Mouse (Mus musculus) cerebellum, postnatal 14 days (tissue): Measurements from ENCODE around the gene Pus7.

ENCODE experiments used
- DNase-seq, 2 experiments: peaks; one replicate each; pipeline ENCODE4 v3.0.0; 2021; ENCODE audit warnings: mixed read lengths in 2 of 2

Pus7 gene

DNA sequence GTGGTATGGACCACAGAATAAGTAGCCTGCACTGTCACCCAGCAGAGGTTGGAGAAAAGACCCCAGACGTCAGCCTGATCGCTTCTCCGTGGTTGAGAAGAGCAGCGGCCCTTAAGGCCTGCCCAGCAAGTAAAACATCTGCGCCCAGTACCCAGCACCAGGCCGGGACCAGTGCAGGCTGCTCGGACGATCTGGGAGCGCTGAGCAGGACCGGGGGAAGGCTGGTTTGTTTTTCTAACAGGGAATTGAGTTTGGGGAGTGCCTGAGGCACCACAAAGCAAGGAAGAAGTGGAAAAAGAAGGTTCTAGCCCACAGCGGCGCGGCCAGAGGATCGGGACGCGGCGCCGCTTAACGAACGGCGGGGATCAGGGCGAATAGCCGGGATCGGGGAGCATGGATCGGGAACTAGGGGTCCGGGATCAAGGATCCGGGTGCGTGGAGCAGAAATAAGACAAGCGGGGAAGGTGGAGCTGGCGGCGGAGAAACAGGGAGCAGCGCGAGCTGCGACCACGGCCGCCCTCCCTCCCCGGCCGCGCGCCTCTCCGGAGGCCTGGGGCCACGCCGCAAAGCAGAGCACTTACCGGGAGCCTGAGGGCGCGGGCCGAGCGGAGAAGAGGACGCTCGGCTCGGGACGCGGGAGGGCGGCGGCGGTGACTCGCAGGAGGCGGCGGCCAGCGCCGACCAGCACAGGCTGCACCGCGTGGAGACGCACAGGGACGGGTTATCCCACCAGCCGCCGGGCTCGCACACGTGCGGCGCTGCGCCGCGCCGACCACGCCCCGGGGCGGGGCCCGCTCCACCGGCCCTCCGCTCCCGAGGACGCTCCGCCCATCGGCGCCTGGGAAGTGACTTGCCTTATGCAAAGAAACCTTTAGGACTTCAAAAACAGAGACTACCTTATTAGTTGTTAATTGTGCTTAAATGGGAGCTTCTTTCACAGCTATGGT is at the start of gene Pus7:
TSS of gene Pus7 (minus strand) at position 781 of the 947 bp plus-strand sequence.
- peak; percentile 86 to 89 for DNase-seq

DNA sequence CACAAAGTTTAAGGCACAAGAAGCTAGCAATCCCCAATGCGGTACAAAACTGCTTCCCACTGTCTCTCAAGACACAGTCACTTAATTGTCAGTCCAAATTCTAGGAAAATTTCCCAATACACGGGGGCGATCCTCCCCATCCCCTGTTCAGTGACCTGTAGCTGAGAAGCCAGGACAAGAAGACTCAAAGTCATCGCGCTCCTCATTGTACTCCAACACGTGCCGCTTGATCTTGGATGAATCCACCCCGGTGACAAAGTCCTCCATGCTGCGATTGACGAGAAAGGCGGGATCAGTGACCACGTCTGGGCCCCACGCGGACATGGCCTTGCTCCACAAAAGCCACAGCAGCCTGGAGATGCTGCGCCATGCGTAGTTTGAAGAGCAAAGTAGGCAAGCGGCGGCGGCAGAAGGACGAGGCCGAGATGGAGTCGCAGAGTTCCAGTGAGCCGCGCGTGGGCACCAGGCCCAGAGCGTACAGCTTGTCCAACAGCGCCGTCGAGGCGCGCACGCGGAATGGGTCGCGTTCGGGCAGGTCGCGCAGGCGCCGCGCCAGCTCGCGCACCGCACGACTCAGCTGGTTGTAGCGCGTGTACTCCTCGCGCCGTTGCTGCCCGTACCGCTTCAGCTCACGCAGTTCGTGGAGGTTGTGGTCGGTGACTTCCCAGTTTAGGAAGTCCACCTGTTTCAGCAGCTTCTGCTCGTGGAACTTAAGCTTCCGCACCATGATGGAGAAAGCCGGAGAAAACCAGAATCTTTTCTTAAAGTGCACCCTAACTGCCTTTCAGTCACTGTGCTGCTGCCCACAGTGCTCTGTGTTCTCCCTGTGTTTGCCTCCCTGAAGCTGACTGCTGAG is 47.6 kb upstream of the Pus7 start:
- DNase-seq = peak; percentile 73 to 86

DNA sequence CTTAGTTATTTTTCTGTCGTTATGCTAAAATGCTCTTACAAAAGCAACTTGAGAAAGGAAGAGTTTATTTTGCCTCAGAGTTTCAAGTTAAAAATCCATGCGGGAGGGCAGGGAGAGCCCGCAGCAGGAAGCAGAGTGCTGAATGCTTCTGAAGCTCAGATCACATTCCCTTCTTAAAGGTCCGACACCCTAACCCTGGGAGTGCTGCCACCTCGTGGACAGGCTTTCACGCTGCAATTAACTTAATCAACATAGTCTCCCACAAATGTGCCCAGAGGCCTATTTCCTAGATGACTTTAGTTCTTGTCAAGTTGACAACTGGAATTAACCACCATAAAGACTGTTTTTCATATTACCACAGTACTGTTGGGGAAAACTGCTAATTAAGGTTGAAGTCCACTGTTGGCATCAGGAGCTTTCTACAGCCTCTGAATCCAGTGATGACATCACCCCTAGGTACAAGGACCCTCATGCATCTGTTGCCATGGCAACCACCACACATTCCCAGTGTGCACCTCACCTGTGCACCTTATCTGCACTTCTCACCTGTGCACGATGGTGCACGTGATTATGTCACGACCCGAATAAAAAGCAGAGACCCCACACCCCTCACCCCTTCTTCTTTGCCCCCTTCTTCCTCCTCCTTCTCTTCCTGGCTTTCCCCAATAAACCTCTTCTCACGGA is 43.0 kb upstream of the Pus7 start:
- DNase-seq = peak; percentile 72 to 80

DNA sequence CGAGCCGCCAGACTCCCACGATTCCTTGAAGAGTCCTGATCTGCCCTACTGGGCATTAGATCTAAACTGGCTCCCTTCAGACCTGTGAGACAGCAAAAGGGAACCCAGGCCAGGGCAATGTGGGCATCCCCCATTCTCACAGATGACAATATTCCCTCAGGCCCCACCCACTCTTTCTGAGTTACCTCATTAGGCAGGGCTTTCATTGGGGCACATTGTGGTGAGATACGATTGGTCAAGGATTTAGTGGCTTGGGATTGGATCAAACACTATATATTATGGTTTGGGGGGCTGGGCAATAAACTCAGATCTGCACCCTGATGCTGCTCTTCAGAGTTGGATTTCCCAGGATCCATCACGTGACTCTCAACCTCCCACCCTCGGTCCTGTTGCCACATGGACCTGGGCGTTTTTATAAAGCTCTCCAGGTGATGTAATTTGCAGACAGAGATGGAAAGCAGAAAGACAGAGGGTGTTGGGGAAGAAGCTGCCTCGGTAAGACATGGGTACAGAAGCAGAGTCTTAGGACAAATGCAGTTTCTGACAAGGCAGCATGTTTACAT is 40.7 kb upstream of the Pus7 start:
- no peak for DNase-seq

DNA sequence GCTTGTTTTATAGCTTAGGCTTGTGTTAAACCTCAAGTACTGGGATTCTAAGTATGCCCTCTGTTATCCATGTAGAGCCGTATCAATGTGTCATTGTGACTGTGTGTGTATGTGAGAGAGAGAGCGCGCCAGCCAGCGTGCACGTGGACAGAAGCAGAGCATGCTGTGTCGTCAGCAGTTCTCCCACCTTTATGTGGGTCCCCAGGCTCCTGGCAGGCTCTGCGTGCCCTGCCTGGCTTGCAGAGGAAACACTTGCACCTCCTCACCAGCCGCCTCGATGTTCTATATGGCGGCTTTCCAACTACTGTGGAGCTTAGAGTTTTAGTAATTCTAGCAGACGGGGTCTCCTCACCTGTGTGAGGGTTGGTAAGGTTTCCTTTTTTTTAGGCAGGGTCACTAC is 38.8 kb upstream of the Pus7 start:
- no peak for DNase-seq

DNA sequence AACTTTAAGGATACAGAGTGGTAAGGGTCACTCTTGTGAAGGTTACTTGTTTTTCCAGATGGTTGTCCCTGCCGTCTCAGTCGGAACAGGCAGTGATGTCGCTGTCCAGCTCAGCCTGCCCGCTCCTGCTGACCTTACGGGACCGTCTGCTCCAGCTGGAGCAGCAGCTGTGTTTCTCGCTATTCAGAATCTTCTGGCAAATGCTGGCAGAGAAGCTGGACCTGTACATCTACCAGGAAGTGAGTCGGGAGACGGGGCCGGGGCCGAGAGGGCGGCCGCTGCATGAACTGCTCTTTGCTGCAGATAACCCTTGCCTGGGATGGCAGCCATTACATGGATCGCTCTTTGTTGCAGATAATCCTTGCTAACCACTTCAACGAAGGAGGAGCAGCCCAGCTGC is 33.2 kb upstream of the Pus7 start:
- DNase-seq = no peak

DNA sequence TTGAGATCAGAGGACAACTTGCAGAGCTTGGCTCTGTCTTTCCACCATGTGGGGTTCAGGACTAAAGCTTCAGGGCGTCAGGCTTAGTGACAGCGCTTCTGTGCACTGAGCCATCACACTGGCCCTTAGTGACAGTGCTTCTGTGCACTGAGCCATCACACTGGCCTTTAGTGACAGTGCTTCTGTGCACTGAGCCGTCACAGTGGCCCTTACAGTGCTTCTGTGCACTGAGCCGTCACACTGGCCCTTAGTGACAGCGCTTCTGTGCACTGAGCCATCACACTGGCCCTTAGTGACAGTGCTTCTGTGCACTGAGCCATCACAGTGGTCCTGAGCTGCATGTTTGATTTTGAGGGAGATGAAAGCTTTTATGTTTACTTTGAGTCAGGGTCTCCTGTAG is 31.3 kb upstream of the Pus7 start:
- no peak for DNase-seq

DNA sequence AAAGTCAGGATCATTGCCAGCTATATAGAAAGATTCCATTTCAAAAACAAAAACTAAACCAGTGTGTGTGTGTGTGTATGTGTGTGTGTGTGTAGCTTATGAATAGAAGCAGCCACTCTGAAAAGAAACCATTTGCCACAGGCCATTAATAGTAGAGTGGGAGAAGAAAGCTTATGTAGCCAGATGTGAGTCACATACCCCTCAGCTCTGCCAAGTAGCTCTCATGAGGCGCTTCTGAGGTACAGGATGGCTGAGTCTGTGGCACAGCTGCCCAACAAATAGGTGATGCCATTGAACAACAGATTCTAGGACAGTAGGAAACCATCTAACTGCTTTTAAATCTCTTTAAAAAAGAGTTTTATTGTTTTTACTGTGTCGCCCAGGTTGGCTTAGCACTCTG is 9.2 kb upstream of the Pus7 start:
- no peak for DNase-seq

DNA sequence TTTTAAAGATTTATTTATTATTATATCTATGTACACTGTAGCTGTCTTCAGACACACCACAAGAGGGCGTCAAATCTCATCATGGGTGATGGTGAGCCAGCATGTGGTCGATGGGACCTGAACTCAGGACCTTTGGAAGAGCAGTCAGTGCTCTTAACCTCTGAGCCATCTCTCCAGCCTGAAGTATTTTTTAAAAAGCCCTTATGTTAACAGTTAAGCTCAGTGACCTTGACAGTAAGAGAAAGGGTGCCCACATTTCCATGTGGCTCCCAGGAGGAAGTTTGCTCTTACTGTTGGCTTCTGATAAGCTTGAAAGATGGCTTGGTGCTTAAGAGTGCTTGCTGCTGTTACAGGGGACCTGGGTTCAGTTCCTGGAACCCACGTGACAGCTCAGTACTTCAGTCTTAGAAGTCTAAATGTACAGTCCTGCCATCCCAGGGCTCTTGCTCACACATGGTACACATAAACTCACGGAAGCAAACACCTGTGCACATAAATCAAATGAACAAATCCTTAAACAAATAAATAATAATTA is 5.6 kb upstream of the Pus7 start:
- no peak for DNase-seq

DNA sequence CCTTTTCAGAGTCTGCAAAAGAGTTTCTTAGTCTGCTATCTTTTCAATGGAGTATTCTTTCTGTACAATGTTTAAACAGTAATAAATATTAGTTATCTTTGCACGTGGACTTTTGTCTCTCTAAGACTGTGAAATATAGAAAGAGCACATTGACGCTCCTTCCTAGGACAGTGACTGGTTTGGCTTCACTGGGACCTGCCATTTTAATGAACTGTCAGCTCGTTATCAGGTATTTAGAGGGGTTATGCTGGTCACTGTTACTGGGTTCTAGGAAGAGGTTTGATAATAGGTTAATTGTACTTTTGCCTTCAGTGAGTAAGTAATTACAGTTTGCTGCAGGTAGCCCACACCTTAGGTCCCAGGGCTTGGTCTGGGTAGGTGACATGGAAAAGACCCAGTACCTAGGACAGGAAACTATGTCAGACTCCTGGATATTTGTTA is 4.9 kb upstream of the Pus7 start:
- DNase-seq = no peak

DNA sequence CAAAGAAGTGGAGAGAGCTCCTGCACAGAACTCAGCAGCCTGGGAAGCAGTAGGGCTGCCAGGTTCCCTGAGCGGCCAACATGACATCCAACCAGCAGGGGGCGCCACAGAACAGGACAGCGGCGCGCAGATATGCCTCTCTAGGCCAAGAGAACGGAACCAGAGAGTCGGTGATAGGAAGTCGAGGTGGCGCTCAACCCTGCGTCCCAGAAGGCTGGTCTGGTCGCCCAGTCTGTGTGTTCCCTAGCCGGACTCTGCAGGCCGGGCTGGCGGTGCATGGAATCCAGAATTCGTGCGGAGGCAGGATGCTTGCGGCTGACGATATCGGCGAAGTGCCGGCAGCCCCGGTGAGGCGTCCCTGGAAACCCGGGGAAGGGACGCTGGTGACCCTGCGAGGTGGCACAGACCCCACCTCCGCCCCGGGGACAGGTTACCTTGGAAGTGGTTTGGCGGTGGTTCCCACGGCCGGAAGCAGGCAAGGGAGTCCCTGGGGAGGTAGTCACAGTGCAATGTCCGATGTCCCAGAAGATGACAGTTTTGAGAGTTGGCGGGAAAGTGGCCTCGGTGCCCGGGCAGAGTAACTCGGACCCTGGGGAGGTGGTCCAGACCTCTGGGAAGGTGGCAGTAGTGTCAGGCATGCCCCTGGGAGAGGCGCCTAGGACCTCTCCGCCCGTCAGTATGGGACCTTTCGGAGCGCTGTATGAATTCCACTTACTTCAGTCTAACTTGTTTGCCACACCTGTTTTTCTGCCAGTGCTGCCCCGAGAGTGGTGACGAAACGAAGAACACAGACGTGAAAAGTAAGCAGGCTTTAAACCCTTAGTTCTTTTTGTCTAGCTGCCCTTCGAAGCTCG is 4.3 kb upstream of the Pus7 start, which contains the start of gene Rint1:
TSS of gene Rint1 (plus strand) at position 176 of the 854 bp plus-strand sequence.
- peak; percentile 99 for DNase-seq

DNA sequence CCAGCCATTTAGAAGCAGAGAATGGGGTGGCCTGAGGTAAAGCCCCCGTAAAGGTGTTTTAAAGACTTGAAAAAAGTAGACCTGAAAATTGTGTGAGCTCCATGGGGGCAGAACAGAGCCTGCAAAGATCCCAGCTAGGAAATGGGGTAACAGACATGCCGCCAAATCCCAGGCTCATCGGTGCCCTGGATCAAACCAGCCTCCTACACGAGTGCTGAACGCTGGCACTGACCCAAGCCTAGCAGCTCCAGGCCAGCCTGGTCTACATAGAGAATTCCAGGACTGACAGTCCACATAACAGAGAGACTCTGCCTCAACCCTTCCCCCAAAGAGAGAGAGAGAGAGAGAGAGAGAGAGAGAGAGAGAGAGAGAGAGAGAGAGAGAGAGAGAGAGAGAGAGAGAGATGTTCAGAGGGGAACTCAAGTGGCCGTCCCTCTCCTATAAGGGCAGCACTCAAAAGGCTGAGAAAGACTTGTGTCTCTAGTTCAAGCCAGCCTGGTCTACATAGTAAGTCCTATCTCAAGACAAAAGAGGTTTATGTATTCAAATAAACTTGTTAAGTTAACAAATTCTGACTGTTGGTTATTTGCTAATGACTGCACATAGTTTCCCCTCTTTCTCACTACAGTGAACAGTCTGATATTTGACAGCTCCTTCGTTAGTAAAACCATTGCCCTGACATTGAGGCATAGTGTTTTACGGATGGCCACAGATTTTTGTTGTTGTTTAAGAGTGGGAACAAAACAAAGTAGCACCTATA is 1.3 kb downstream of the Pus7 start:
- DNase-seq = peak in 1 of 2 experiments; percentile 15

DNA sequence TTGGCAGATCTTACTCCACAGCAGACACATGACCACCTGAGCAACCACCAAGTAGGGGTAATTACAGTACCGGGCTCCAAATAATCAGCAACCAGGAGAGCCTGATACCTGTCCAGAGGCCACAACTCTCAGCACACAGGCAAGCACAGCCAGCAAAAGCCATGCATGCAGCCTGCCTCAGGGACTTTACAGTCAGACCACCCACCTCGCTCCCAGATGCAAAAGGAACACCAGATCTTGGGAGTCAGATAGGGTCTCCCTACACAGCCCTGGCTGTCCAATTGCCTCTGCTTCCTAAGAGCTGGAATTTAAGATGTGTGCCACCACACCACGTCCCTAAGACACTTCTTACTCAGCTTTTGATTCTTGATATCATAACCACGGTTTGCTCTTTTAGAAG is 2.3 kb downstream of the Pus7 start:
- no peak for DNase-seq

DNA sequence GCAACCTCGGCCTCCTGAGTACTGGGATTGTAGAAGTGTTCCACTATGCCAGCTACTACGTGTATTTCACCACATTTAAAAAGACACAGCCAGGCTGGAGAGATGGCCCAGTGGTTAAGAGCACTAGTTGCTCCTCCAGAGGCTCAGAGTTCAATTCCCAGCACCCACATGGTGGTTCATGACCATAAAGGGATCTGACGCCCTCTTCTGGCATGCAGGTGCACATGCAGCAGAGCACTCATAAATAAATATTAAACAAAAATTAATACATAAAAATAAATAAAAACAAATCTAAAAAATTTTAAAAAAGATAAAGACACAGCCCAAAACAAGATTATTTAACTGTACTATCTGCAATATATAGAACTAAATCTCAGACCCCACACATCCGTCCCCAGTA is 3.0 kb downstream of the Pus7 start:
- DNase-seq = no peak

DNA sequence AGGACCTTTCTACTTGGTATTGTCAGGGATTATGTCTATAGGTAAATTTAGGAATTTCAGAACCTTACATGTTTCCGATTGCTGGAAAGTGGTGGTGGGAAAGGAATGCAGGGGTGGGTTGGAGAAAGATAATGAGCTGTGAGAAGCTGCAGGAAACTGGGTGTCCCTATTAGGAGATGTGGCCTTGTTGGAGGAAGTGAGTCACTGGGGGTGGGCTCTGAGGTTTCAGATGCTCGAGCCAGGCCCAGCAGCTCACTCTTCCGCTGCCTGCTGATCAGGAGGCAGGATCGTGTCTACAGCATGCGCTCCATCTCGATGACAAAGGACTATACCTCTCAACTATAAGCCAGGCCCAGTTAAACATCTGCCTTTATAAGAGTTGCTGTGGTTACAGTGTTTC is 9.3 kb downstream of the Pus7 start:
- DNase-seq = no peak

DNA sequence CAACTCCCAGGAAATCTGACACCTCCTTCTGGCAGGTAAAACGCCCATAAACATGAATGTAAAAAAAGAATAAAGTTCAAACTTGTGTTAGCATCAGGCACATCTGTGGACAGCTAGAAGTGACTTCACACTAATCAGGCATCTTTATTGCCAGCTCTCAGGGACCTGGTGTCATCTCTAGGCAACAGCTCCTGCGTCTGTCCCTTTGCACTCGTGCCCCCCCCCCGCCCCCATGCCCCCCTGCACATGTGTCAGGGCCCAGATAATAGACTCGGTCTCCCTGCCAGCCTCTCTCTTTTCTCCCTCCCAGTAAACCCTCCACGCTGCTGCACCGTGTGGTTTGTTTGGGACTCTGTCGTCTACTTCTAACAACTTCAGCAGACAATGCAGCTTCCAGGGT is 12.4 kb downstream of the Pus7 start:
- no peak for DNase-seq

DNA sequence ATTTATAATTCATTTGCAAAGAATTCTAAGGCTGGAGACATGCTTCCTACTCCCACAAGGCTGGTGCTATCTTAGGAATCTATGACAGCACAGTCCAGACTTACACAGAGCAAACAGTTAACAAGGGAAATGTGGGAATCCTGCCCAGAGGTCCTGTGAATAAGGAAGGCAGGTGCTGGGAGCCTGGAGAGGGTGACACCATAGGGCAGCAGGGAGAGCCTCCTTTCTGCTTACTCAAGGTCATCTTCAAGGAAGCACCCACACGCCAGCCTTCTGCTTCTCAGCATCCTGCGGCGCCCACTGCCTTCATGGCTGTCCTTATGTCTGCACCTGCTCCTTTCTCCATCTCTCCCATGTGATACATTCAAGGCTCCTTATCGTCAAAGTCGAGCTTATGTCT is 19.0 kb downstream of the Pus7 start:
- no peak for DNase-seq

DNA sequence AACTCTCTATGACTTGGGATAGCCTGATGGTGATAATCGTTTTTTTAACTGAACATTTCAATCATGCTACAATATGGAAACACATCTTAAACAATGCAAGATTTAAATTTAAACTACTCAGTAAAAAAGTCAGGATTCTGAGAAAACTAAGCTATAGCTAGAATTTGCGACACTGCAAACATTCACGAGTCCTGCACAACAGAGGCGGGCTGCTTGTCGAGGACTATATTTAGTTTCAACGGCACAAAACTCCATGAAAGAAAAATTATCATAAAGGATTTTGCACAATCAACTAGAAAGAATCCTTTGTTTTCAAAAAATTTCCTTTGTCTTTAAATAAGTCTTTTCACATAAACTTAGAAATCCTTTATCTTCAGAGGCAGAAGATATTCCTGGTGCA is 21.0 kb downstream of the Pus7 start:
- DNase-seq = no peak

DNA sequence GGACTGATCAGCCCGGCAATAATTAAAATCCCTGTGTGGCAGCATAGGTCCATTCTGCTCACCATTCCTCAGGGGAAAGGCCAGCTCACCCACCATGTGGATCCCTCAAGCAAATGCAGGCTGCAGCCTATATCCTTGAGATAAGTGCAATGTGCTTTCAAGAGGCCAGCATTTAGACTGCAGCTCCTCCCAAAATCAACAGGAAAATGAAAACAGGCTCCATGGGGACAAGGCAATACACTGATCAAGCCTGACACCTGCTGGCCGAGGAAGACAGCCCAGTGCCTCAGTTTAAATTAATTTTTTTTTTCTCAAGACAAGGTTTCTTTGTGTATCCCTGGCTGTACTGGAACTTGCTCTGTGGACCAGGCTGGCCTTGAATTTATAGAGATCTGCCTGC is 24.9 kb downstream of the Pus7 start:
- peak; percentile 33 to 49 for DNase-seq

DNA sequence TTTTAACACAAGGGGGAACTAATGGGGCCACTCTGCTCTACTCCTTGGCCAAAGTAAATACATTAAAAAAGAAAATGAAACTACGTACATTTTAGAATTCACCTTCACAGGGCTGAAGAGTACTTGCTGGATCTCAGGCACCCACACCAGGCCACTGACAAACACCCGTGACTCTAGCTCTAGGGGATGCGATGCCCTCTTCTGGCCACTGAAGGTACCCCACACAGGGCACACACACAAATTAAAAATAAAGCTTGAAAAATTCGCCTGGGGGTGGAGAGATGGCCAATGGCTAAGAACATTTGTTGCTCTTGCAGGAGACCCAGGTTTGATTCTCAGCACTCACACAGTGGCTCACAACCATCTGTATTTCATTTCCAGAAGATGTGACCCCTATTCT is 27.1 kb downstream of the Pus7 start:
- no peak for DNase-seq

DNA sequence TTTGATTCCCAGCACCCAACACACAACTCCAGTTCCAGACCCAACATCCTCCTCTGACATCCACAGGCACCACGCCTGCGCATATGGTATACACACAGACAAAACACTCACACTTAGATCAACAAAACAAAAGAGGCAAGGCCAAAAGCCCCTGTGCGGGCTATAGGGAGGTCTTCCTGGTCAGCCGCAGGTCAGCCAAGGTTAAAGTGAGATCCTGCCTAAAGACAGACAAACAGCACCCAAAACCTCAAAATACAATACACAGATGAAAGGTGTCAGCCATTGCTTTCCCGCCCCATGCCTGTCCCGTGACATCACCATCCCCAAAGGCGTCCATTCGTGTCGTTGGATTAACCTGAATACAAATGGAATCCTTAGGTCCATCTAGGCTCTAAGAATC is 27.9 kb downstream of the Pus7 start:
- no peak for DNase-seq
